Mouse (Mus musculus) left cerebral cortex, postnatal 10 days (tissue): ENCODE results near the gene Megf8. TPM values are rescaled to one million over a fixed set of nuclear protein-coding genes. Genes with fewer than 3 reads are reported as not detected.
A peak's percentile ranks its signal among the peaks of the same experiment; 100 is the strongest.

Experiments
- DNase-seq, 2 experiments: peaks; one replicate each; pipeline ENCODE4 v3.0.0; 2021 to 2022; ENCODE audit warnings: low spot score in 2 of 2, mixed read lengths in 1 of 2; ENCODE audit errors: extremely low spot score in 1 of 2
- intact Hi-C: fragments of 180-260 bp; cut with DNase I; formaldehyde crosslinking; loops from one replicate; pipeline ENCODE4 v1.15.1; 2025
- total RNA-seq, 2 experiments: library from RNA; stranded (reverse); gene quantifications; 2 replicates each; pipeline ENCODE4 v1.2.3; 2021

Gene Megf8
- total RNA-seq, 2 experiments from 2014 or later: 90.4 to 91.8 TPM

- intact Hi-C loops: no loop called here
- peak in 1 of 2 experiments; percentile 18 for DNase-seq
Measured at GRCm38 (mm10) chr7:25369058-25369749, 52.2 kb downstream of the Megf8 start, which contains the start of gene Cnfn. TSS of gene Cnfn (minus strand) at chr7:25369724.

GRCm38 (mm10) chr7:25372441-25372840 is 55.5 kb downstream of the Megf8 start:
- intact Hi-C loops: no loop called here
- peak in 1 of 2 experiments; percentile 23 for DNase-seq

GRCm38 (mm10) chr7:25376556-25376955 is 59.6 kb downstream of the Megf8 start:
- intact Hi-C loops: loop anchor here (5.0 kb wide), 1 partner anchor 59 kb away; the partner anchor contains the start of gene Megf8
- DNase-seq: peak; percentile 89 to 90

- intact Hi-C loops: loop anchor here (5.0 kb wide), 1 partner anchor 60 kb away; the partner anchor contains the start of gene Megf8
- DNase-seq: peak in 1 of 2 experiments; percentile 24
Measured at GRCm38 (mm10) chr7:25377100-25377700, 60.2 kb downstream of the Megf8 start.

DNA sequence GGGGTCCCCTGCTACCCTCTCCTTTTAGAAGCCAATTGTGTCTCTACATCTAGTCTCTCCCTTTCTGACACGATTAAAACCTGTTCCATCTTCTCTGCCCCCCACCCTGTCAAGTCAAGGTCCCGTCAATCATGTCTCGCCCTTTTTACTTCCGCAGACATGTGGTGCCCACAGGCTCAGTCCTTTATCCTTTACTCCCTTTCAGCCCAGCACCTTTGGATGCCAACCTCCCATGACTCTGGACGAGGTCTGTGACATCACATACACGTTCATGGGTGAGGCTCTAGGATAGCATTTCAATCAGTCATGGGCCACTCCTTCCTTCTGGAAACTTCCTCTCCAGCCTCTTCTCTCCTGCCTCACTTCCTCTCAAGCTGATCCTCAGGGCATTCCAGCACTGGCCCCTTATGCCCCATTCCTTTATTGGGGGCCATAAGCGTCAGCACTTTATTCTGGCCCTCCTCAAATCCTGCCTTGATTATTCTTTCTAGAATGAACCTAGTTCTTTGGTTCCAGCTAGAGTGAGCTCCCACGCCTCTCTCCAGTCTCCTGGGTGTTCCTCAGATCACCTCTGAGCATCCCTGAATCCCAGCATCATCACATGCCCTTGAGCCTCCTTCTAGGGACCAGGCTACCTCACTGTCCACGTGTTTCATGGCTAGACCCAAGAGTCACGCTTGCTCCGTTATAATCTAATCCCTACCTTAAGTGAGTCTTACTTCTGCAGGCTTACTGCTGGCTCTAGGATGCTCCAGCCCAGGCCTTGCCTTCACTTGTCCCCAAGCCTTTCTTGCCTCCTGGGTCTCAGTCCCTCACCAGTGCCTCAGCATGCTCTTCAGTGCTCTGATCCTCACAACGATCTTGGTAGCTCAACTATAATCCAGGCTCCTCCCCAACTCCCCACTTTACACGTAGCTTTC is 61.5 kb downstream of the Megf8 start:
- peak in 1 of 2 experiments; percentile 13 for DNase-seq
- intact Hi-C loops: loop anchor here (5.0 kb wide), 1 partner anchor 61 kb away; the partner anchor contains the start of gene Megf8

DNA sequence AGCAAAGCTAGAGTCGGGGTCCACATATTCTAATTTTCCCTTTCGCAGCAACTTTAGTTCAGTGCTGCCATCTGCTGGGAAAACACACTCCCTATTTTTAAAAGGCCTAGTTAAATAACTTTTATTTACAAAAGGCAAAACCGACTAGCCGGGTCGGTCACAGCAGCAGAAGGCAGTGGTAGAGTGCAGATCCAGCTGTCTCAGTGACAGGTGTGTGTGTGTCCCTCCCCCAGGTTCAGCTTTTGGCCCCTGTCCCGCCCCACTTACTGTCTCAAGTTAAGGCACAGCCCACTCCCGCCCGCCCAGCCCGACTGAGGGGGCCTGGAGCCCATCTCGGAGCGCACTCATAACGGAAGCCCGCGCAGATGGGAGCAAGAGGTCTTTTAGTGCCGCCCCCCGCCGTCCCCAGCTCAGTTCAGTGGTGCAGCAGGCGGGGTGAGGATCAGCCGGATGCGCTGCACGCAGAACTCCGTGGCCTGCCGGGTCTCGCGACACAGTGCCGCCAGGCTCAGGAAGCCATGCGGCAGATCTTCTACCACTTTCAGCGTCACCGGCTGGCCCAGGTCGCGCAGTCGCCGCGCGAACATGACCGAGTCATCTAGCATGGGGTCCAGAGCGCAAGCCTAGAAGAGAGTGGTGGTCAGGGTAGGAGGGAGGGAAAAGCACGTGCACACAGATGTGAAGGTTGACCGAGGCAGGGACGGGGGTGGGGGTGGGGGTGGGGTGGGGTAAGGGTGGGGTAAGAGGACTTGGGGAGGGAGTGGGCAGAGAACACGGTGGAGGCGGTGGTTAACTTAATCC is 62.8 kb downstream of the Megf8 start:
- intact Hi-C loops: loop anchor here (5.0 kb wide), 1 partner anchor 62 kb away; the partner anchor contains the start of gene Megf8
- peak in 1 of 2 experiments; percentile 84 for DNase-seq

- intact Hi-C loops: no loop called here
- DNase-seq: peak in 1 of 2 experiments; percentile 39
Measured at GRCm38 (mm10) chr7:25380392-25381283, 63.7 kb downstream of the Megf8 start.

- intact Hi-C loops: no loop called here
- no peak for DNase-seq
Measured at GRCm38 (mm10) chr7:25381284-25381680, 64.3 kb downstream of the Megf8 start.

DNA sequence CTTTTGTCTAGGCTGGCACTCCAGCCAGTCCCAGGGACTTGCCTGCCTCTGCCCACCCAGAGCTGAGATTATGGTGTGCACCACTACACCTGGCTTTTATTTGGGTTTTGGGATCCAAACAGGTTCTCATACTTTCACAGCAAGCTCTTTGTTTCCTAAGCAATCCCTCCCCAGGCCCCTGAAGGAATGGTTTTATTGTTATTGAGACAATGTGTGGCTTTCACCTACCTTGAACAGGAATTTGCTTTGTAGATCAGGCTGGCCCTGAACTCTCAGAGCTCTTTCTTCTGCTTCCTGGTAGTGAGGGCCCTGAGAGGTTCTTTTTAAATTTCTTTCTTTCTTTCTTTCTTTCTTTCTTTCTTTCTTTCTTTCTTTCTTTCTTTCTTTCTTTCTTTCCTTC is 65.6 kb downstream of the Megf8 start:
- intact Hi-C loops: no loop called here
- no peak for DNase-seq

DNA sequence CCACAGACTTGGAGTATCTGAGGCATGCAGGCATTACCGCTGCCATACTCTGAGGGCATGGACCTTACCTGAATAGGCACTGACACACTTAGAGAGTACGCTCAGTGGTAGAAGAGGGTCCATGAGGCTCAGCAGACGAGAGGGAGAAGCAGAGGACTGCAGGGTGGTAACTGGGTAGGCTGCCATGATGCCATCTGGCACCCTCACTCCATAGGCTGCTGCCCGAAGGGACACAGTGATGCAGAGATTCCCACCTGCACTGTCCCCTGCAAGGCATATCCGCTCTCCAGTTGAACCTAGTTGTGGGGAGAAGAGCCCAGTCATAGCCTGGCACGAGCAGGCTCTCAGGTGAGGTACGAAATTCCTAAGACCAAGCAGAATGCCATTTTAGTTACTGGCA is 66.4 kb downstream of the Megf8 start:
- intact Hi-C loops: no loop called here
- DNase-seq: no peak

- intact Hi-C loops: no loop called here
- DNase-seq: no peak
Measured at GRCm38 (mm10) chr7:25383891-25384290, 66.9 kb downstream of the Megf8 start.

GRCm38 (mm10) chr7:25384318-25384717 is 67.4 kb downstream of the Megf8 start:
- no peak for DNase-seq
- intact Hi-C loops: no loop called here

- intact Hi-C loops: no loop called here
- no peak for DNase-seq
Measured at GRCm38 (mm10) chr7:25384818-25385217, 67.9 kb downstream of the Megf8 start.

DNA sequence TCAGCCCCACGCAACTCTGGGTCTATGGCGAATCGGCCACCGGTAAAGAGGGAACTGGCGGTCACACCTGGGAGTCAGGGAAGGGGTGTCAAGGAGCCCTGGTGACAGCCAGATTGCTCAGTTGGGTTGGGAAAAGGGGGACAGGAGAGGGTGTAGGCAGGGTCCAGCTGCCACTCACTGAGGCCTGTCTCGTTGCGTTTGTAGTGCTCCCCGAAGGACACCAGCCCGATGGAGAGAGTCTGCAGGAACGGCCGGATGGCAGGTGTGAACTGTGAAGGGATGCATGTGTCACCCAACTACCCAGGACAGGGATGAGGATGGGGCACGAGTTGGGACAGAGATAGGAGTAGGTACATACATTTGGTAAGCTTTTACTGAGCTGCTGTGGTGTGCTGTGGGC is 68.3 kb downstream of the Megf8 start:
- DNase-seq: no peak
- intact Hi-C loops: no loop called here

DNA sequence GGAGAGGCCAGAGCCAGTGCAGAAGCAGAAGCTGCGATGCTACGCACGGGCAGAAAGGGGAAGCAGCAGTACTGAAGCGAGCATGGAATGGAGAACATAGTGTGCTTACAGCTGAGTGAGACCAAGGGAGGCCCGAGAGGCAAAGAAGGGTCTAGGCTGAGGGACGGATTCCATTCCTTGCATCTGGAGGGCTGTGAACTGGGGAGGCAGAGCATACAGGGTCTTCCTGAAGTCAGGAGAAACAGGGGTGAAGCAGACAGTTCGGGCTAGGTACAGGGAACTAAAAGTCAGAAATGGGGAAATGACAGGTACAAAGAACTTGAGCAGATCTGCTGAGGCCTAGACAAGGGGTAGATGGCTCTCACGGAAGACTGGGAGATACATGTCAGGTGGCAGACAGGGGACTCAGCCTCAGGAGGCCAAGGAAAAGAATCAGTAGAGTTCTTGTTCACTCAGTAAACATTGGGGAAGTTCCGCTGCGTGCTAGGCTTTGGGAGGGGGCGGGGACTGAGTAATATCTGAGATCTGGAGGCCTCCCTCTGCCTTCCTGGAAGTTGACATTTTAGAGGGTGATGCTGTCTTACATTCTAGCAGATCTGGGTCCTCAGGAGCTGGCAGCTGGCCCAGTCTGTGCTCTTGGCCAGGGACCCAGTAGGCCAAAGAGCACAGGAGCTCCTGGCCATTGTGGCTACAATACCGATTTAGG is 69.0 kb downstream of the Megf8 start:
- intact Hi-C loops: no loop called here
- DNase-seq: peak; percentile 63 to 88

DNA sequence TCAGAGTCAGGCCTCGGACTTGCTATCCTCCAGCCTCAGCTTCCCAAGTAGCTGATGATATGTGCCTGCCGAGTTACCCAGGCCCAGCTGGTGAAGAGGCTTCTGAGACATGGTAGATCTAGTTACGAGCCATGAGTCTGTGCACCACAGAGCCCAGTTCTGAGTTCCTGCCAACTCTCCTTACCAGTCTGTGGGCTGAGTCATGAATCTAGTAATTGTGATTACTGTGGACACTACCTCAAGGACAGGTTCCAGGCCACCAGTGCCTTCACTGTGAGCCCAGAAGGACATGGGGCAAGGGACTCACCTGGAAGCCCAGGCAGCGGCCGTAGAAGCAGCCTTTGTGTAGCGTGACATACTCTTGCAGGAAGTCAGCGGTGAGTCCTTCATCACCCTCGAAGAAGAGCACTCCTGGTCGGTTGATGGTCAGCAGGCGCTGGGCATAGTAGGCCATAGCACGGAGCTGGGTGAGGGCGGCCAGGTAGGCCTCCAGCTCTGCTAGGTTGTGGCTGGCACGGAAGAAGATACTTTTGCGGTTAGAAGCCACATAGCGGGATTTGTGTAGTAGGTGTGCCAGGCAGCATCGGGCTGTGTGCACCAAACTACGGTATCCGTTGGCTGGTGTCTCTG is 71.0 kb downstream of the Megf8 start:
- intact Hi-C loops: no loop called here
- DNase-seq: no peak
